Mouse (Mus musculus): ENCODE measurements around the gene Ctbs. TPM values are rescaled to one million over a fixed set of nuclear protein-coding genes. Genes with fewer than 3 reads are reported as not detected.
A peak's percentile ranks its signal among the peaks of the same experiment; 100 is the strongest.

The Ctbs gene
- polyA plus RNA-seq (2016; fragmentation: Nextera tagmentation; extraction: Ambion mirVana): 5.6 and 5.7 TPM in 2 replicates

GRCm38 (mm10) chr3:146449745-146450250, at the start of gene Ctbs:
Gene Ctbs, plus strand, starts transcription at chr3:146449795.
- H3K36me3 ChIP-seq: 0 out of 2 replicates have a peak, but pooled peaks cover 6% of the 10 kb centered on the region
- peaks cover 14% of the 10 kb centered on the region; the same call in 1 of the 2 replicates for H3K4me1 ChIP-seq
- peak; percentile 48; the same call in 1 of the 2 replicates for ATAC-seq (ENCODE audit: low FRiP score, low read depth)
- H3K27ac ChIP-seq (replicated peaks): peak within 1 kb of the TSS; percentile 64
- 55% methylated on average over 9 of the region's 9 CpGs for WGBS
- peak within 1 kb of the TSS; percentile 57 for H3K9ac ChIP-seq (replicated peaks)
- 0 out of 2 replicates have a peak, but pooled peaks cover 3% of the 10 kb centered on the region for H3K9me3 ChIP-seq
- peak within 1 kb of the TSS; percentile 49 for H3K4me3 ChIP-seq
- peak within 1 kb of the TSS; percentile 68 for H3K4me2 ChIP-seq (replicated peaks)
- H3K27me3 ChIP-seq: no peaks in the 10 kb centered on the region

- Histone ChIP-seq H3K36me3 (0 out of 2 replicates have a peak, but pooled peaks cover under 1% of the 10 kb centered on the region), H3K4me1 (peaks cover 29% of the 10 kb centered on the region), H3K9ac (replicated peaks) (peak overlapping the region; percentile 91; the same call in 1 of the 2 replicates), H3K4me3 (peak overlapping the region; percentile 75), H3K9me3 (no peaks in the 10 kb centered on the region), H3K27me3 (no peaks in the 10 kb centered on the region), H3K4me2 (replicated peaks) (peak overlapping the region; percentile 70), H3K27ac (replicated peaks) (peak overlapping the region; percentile 86; the same call in 1 of the 2 replicates)
- no peak for ATAC-seq (ENCODE audit: low FRiP score, low read depth)
- WGBS: 47% methylated on average over 3 of the region's 3 CpGs
These were observed 45.8 kb upstream of the Ctbs start for GRCm38 (mm10) chr3:146403770-146404169.

- H3K4me1 ChIP-seq: peaks cover 29% of the 10 kb centered on the region
- no peaks in the 10 kb centered on the region for H3K27me3 ChIP-seq
- peak within 1 kb of the TSS; percentile 75 for H3K4me3 ChIP-seq
- 0 out of 2 replicates have a peak, but pooled peaks cover 4% of the 10 kb centered on the region for H3K36me3 ChIP-seq
- H3K4me2 ChIP-seq (replicated peaks): peak within 1 kb of the TSS; percentile 70
- H3K9ac ChIP-seq (replicated peaks): peak within 1 kb of the TSS; percentile 91
- H3K27ac ChIP-seq (replicated peaks): peak within 1 kb of the TSS; percentile 86
- peak; percentile 99 for ATAC-seq (ENCODE audit: low FRiP score, low read depth)
- WGBS: under 1% methylated on average over 92 of the region's 100 CpGs
- no peaks in the 10 kb centered on the region for H3K9me3 ChIP-seq
These were observed 45.0 kb upstream of the Ctbs start, which contains the start of gene Ssx2ip for GRCm38 (mm10) chr3:146404311-146405201. Gene Ssx2ip, plus strand, starts transcription at chr3:146404642.

GRCm38 (mm10) chr3:146405213-146406006, 44.2 kb upstream of the Ctbs start:
- H3K27ac ChIP-seq (replicated peaks): 0 out of 2 replicates have a peak overlapping the region, but pooled peaks have one; percentile 25
- peak overlapping the region; percentile 75 for H3K4me3 ChIP-seq
- WGBS: 13% methylated on average over 18 of the region's 18 CpGs
- peaks cover 29% of the 10 kb centered on the region for H3K4me1 ChIP-seq
- H3K36me3 ChIP-seq: 0 out of 2 replicates have a peak, but pooled peaks cover 4% of the 10 kb centered on the region
- peak overlapping the region; percentile 91 for H3K9ac ChIP-seq (replicated peaks)
- no peaks in the 10 kb centered on the region for H3K27me3 ChIP-seq
- no peaks in the 10 kb centered on the region for H3K9me3 ChIP-seq
- no peak for ATAC-seq (ENCODE audit: low FRiP score, low read depth)
- H3K4me2 ChIP-seq (replicated peaks): peak overlapping the region; percentile 70

- peak overlapping the region; percentile 75 for H3K4me3 ChIP-seq
- H3K4me2 ChIP-seq (replicated peaks): peak overlapping the region; percentile 70
- peaks cover 29% of the 10 kb centered on the region for H3K4me1 ChIP-seq
- 30% methylated on average over 5 of the region's 5 CpGs for WGBS
- H3K36me3 ChIP-seq: 0 out of 2 replicates have a peak, but pooled peaks cover 4% of the 10 kb centered on the region
- no peak for ATAC-seq (ENCODE audit: low FRiP score, low read depth)
- peak overlapping the region; percentile 91 for H3K9ac ChIP-seq (replicated peaks)
- 0 out of 2 replicates have a peak overlapping the region, but pooled peaks have one; percentile 25 for H3K27ac ChIP-seq (replicated peaks)
- no peaks in the 10 kb centered on the region for H3K9me3 ChIP-seq
- no peaks in the 10 kb centered on the region for H3K27me3 ChIP-seq
These were observed 43.6 kb upstream of the Ctbs start for GRCm38 (mm10) chr3:146406007-146406341.

GRCm38 (mm10) chr3:146407086-146407721, 42.4 kb upstream of the Ctbs start:
- Histone ChIP-seq H3K4me1 (peaks cover 37% of the 10 kb centered on the region), H3K27me3 (no peaks in the 10 kb centered on the region), H3K9me3 (no peaks in the 10 kb centered on the region), H3K4me2 (replicated peaks) (peak overlapping the region; percentile 70), H3K27ac (replicated peaks) (no peak overlapping the region), H3K4me3 (no peak overlapping the region), H3K9ac (replicated peaks) (no peak overlapping the region), H3K36me3 (0 out of 2 replicates have a peak, but pooled peaks cover 4% of the 10 kb centered on the region)
- ATAC-seq (ENCODE audit: low FRiP score, low read depth): no peak
- WGBS: 79% methylated on average over 16 of the region's 16 CpGs

- no peaks in the 10 kb centered on the region for H3K27me3 ChIP-seq
- peaks cover 10% of the 10 kb centered on the region; the same call in 1 of the 2 replicates for H3K36me3 ChIP-seq
- H3K9me3 ChIP-seq: no peaks in the 10 kb centered on the region
- H3K4me2 ChIP-seq (replicated peaks): no peak overlapping the region
- no peak overlapping the region for H3K9ac ChIP-seq (replicated peaks)
- WGBS: 89% methylated on average over 7 of the region's 7 CpGs
- H3K27ac ChIP-seq (replicated peaks): no peak overlapping the region
- no peak for ATAC-seq (ENCODE audit: low FRiP score, low read depth)
- peaks cover 35% of the 10 kb centered on the region for H3K4me1 ChIP-seq
- H3K4me3 ChIP-seq: no peak overlapping the region
These were observed 39.5 kb upstream of the Ctbs start for GRCm38 (mm10) chr3:146410114-146410513.

- peaks cover 16% of the 10 kb centered on the region for H3K4me1 ChIP-seq
- H3K9me3 ChIP-seq: no peaks in the 10 kb centered on the region
- no peak overlapping the region for H3K27ac ChIP-seq (replicated peaks)
- H3K36me3 ChIP-seq: peaks cover 11% of the 10 kb centered on the region; the same call in 1 of the 2 replicates
- no peak; the same call in 1 of the 2 replicates for ATAC-seq (ENCODE audit: low FRiP score, low read depth)
- no peaks in the 10 kb centered on the region for H3K27me3 ChIP-seq
- WGBS: 88% methylated on average over 2 of the region's 2 CpGs
- H3K9ac ChIP-seq (replicated peaks): no peak overlapping the region
- no peak overlapping the region for H3K4me3 ChIP-seq
- no peak overlapping the region for H3K4me2 ChIP-seq (replicated peaks)
These were observed 37.6 kb upstream of the Ctbs start for GRCm38 (mm10) chr3:146412008-146412407.

GRCm38 (mm10) chr3:146412480-146412879, 37.1 kb upstream of the Ctbs start:
- Histone ChIP-seq H3K9ac (replicated peaks) (no peak overlapping the region), H3K9me3 (no peaks in the 10 kb centered on the region), H3K4me1 (peaks cover 11% of the 10 kb centered on the region), H3K27me3 (no peaks in the 10 kb centered on the region), H3K36me3 (peaks cover 12% of the 10 kb centered on the region; the same call in 1 of the 2 replicates), H3K4me2 (replicated peaks) (no peak overlapping the region), H3K27ac (replicated peaks) (no peak overlapping the region), H3K4me3 (no peak overlapping the region)
- ATAC-seq (ENCODE audit: low FRiP score, low read depth): no peak
- WGBS: 95% methylated on average over 7 of the region's 7 CpGs

GRCm38 (mm10) chr3:146413016-146413415, 36.6 kb upstream of the Ctbs start:
- 95% methylated on average over 13 of the region's 13 CpGs for WGBS
- no peak overlapping the region for H3K4me3 ChIP-seq
- H3K9me3 ChIP-seq: no peaks in the 10 kb centered on the region
- no peak overlapping the region for H3K4me2 ChIP-seq (replicated peaks)
- no peak overlapping the region for H3K9ac ChIP-seq (replicated peaks)
- no peak overlapping the region for H3K27ac ChIP-seq (replicated peaks)
- no peaks in the 10 kb centered on the region for H3K27me3 ChIP-seq
- H3K4me1 ChIP-seq: peaks cover 8% of the 10 kb centered on the region; the same call in 1 of the 2 replicates
- peaks cover 15% of the 10 kb centered on the region; the same call in 1 of the 2 replicates for H3K36me3 ChIP-seq
- ATAC-seq (ENCODE audit: low FRiP score, low read depth): no peak

GRCm38 (mm10) chr3:146413992-146414391, 35.6 kb upstream of the Ctbs start:
- Histone ChIP-seq H3K4me3 (no peak overlapping the region), H3K36me3 (peaks cover 20% of the 10 kb centered on the region), H3K4me1 (peaks cover 8% of the 10 kb centered on the region; the same call in 1 of the 2 replicates), H3K9me3 (no peaks in the 10 kb centered on the region), H3K27ac (replicated peaks) (no peak overlapping the region), H3K9ac (replicated peaks) (no peak overlapping the region), H3K27me3 (no peaks in the 10 kb centered on the region), H3K4me2 (replicated peaks) (no peak overlapping the region)
- WGBS: 96% methylated on average over 4 of the region's 4 CpGs
- ATAC-seq (ENCODE audit: low FRiP score, low read depth): no peak
